Mouse (Mus musculus) stomach, postnatal 0 days (tissue): ENCODE data around the gene Map4k1.

Experiments used
- CTCF ChIP-seq: IDR thresholded peaks from 2 replicates; pipeline ENCODE4 v1.5.1; 2016; ENCODE audit warnings: antibody characterized with exemption, low read depth, mild to moderate bottlenecking, moderate library complexity
- EP300 ChIP-seq: optimal IDR thresholded peaks from 2 replicates; pipeline ENCODE3; 2016; ENCODE audit warnings: antibody characterized with exemption

DNA sequence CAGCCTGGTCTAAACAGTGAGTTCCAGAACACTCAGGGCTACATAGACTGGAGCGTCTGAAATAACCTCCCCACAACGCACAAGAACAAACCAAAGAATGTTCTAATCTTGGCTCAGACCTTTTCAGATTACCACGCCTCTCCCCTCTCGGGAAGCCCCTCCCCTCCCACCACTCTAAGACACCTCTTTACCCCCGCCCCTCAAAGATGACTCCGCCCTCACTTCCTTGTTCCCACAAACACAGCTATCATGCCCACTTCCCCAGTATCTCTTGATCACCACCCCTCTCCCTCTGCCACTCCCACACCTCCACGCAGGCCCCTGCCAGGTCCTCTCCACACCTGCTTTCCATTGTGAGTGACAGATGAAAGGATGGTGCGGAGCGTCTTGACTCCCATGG is 26.9 kb downstream of the Map4k1 start:
- no peak for TF ChIP-seq EP300
- TF ChIP-seq CTCF = no peak
